Mouse (Mus musculus) embryonic facial prominence, embryonic 14.5 days (tissue): Measurements from ENCODE around the gene Hoxd3. TPM values are rescaled to one million over a fixed set of nuclear protein-coding genes. Genes with fewer than 3 reads are reported as not detected.

Experiments used
- ATAC-seq: fragments of 200-750 bp; cut with Nextera tagmentation; 2 replicates; pipeline ENCODE4 v1.8.0; 2017; ENCODE audit warnings: low read depth, moderate number of reproducible peaks, moderate TSS enrichment
- DNase-seq: peaks from one replicate; pipeline ENCODE4 v3.0.0-alpha.2; 2015; ENCODE audit warnings: low spot score
- H3K27ac ChIP-seq: fragments of 300-500 bp; sonication (generic); replicated peaks from 2 replicates; pipeline ENCODE4 v1.5.1; 2014; ENCODE audit warnings: low read depth, mild to moderate bottlenecking, low read length, moderate library complexity
- H3K27me3 ChIP-seq: fragments of 300-500 bp; sonication (generic); replicated peaks from 2 replicates; pipeline ENCODE4 v1.6.1; 2014; ENCODE audit warnings: low read length; ENCODE audit not compliant: control insufficient read depth, insufficient read depth
- H3K36me3 ChIP-seq: fragments of 300-500 bp; sonication (generic); 2 replicates; pipeline ENCODE4 v1.6.1; 2014; ENCODE audit warnings: low read length, mixed read lengths; ENCODE audit not compliant: control insufficient read depth, insufficient read depth
- H3K4me1 ChIP-seq: fragments of 300-500 bp; sonication (generic); 2 replicates; pipeline ENCODE4 v1.6.1; 2014; ENCODE audit warnings: antibody characterized with exemption, low read length; ENCODE audit not compliant: control insufficient read depth, insufficient read depth
- H3K4me2 ChIP-seq: fragments of 300-500 bp; sonication (generic); 2 replicates; pipeline ENCODE4 v1.6.1; 2014; ENCODE audit warnings: low read depth, mild to moderate bottlenecking, low read length, moderate library complexity, mixed read lengths
- H3K4me3 ChIP-seq: fragments of 300-500 bp; sonication (generic); 2 replicates; pipeline ENCODE4 v1.5.1; 2014; ENCODE audit warnings: low read depth, mild to moderate bottlenecking, low read length
- H3K9ac ChIP-seq: fragments of 300-500 bp; sonication (generic); 2 replicates; pipeline ENCODE4 v1.6.1; 2014; ENCODE audit warnings: low read depth, mild to moderate bottlenecking, low read length, moderate library complexity, mixed read lengths
- H3K9me3 ChIP-seq: fragments of 300-500 bp; sonication (generic); 2 replicates; pipeline ENCODE4 v1.6.1; 2016; ENCODE audit warnings: low read length; ENCODE audit not compliant: control insufficient read depth
- WGBS: fragments of 180-500 bp; shearing (Covaris S2); extraction: QIAGEN DNeasy Blood & Tissue Kit; methylation state at CpG from one replicate; pipeline ENCODE4 v1.1.7; 2014; 5-methylcytosine and 5-hydroxymethylcytosine counted together
- polyA plus RNA-seq: library from polyadenylated mRNA; unstranded; fragments of >200 nt; fragmentation: Nextera tagmentation; extraction: Ambion mirVana; gene quantifications from 2 replicates; pipeline ENCODE4 v1.2.1, GENCODE M21; 2014

Hoxd3 gene
- polyA plus RNA-seq, 1 experiment from 2014 or later: 3.8 TPM

GRCm38 (mm10) chr2:74688795-74689573 lies 22.7 kb upstream of the Hoxd3 start:
- Histone ChIP-seq H3K36me3 (no peaks in the 10 kb centered on the region), H3K27me3 (peaks cover 97% of the 10 kb centered on the region), H3K4me1 (no peaks in the 10 kb centered on the region), H3K4me2 (no peak overlapping the region), H3K9me3 (no peaks in the 10 kb centered on the region), H3K4me3 (no peak overlapping the region), H3K9ac (no peak overlapping the region), H3K27ac (no peak overlapping the region)
- no peak for ATAC-seq
- no peak for DNase-seq
- WGBS: 4% methylated on average over 12 of the region's 12 CpGs

- ATAC-seq: no peak
- no peak overlapping the region for H3K4me2 ChIP-seq
- DNase-seq: no peak
- WGBS: 2% methylated on average over 24 of the region's 24 CpGs
- H3K27ac ChIP-seq: no peak overlapping the region
- no peak overlapping the region for H3K9ac ChIP-seq
- no peaks in the 10 kb centered on the region for H3K4me1 ChIP-seq
- H3K36me3 ChIP-seq: no peaks in the 10 kb centered on the region
- H3K4me3 ChIP-seq: no peak overlapping the region
- H3K27me3 ChIP-seq: peaks cover 97% of the 10 kb centered on the region
- no peaks in the 10 kb centered on the region for H3K9me3 ChIP-seq
Measured at GRCm38 (mm10) chr2:74689574-74690337, 22.0 kb upstream of the Hoxd3 start.

GRCm38 (mm10) chr2:74690338-74690716 lies 21.4 kb upstream of the Hoxd3 start:
- Histone ChIP-seq H3K4me2 (no peak overlapping the region), H3K4me3 (no peak overlapping the region), H3K36me3 (no peaks in the 10 kb centered on the region), H3K9ac (no peak overlapping the region), H3K27ac (no peak overlapping the region), H3K9me3 (no peaks in the 10 kb centered on the region), H3K4me1 (no peaks in the 10 kb centered on the region), H3K27me3 (peaks cover 97% of the 10 kb centered on the region)
- no peak for ATAC-seq
- 8% methylated on average over 8 of the region's 8 CpGs for WGBS
- no peak for DNase-seq

- Histone ChIP-seq H3K36me3 (no peaks in the 10 kb centered on the region), H3K4me3 (peak within 1 kb of the TSS; percentile 22), H3K9me3 (no peaks in the 10 kb centered on the region), H3K4me2 (peak within 1 kb of the TSS; percentile 36; the same call in 1 of the 2 replicates), H3K4me1 (no peaks in the 10 kb centered on the region), H3K27ac (no peak within 1 kb of the TSS), H3K9ac (no peak within 1 kb of the TSS), H3K27me3 (peaks cover 98% of the 10 kb centered on the region)
- WGBS: 1% methylated on average over 49 of the region's 56 CpGs
- peak; percentile 75 for DNase-seq
- ATAC-seq: peak; percentile 66; the same call in 1 of the 2 replicates
Measured at GRCm38 (mm10) chr2:74691022-74691951, 20.4 kb upstream of the Hoxd3 start, which contains the start of gene Hoxd10. Gene Hoxd10, plus strand, starts transcription at chr2:74691924.

GRCm38 (mm10) chr2:74691995-74692807 lies 19.5 kb upstream of the Hoxd3 start:
- H3K4me1 ChIP-seq: no peaks in the 10 kb centered on the region
- H3K4me2 ChIP-seq: no peak overlapping the region
- WGBS: 6% methylated on average over 34 of the region's 35 CpGs
- peaks cover 98% of the 10 kb centered on the region for H3K27me3 ChIP-seq
- H3K27ac ChIP-seq: no peak overlapping the region
- H3K36me3 ChIP-seq: no peaks in the 10 kb centered on the region
- ATAC-seq: no peak
- H3K9ac ChIP-seq: no peak overlapping the region
- H3K9me3 ChIP-seq: no peaks in the 10 kb centered on the region
- DNase-seq: no peak
- peak overlapping the region; percentile 22 for H3K4me3 ChIP-seq

GRCm38 (mm10) chr2:74692808-74693431 lies 18.8 kb upstream of the Hoxd3 start:
- ATAC-seq: no peak
- DNase-seq: no peak
- Histone ChIP-seq H3K4me3 (no peak overlapping the region; the same call in 1 of the 2 replicates), H3K4me2 (no peak overlapping the region), H3K9me3 (no peaks in the 10 kb centered on the region), H3K9ac (no peak overlapping the region), H3K27me3 (peaks cover 98% of the 10 kb centered on the region), H3K27ac (no peak overlapping the region), H3K36me3 (no peaks in the 10 kb centered on the region), H3K4me1 (peaks cover under 1% of the 10 kb centered on the region)
- 3% methylated on average over 17 of the region's 20 CpGs for WGBS

GRCm38 (mm10) chr2:74693432-74693827 lies 18.3 kb upstream of the Hoxd3 start:
- Histone ChIP-seq H3K4me1 (peaks cover 5% of the 10 kb centered on the region), H3K4me3 (no peak overlapping the region), H3K9ac (no peak overlapping the region), H3K27me3 (peaks cover 98% of the 10 kb centered on the region), H3K9me3 (no peaks in the 10 kb centered on the region), H3K36me3 (no peaks in the 10 kb centered on the region), H3K27ac (no peak overlapping the region), H3K4me2 (no peak overlapping the region)
- 13% methylated on average over 4 of the region's 4 CpGs for WGBS
- ATAC-seq: no peak
- no peak for DNase-seq
